Mouse (Mus musculus): Measurements from ENCODE around the gene Foxd4. TPM values are rescaled to one million over a fixed set of nuclear protein-coding genes. Genes with fewer than 3 reads are reported as not detected.

Foxd4 gene
- polyA plus RNA-seq (2014; fragmentation: Nextera tagmentation; extraction: Ambion mirVana) = not detected in 2 replicates

DNA sequence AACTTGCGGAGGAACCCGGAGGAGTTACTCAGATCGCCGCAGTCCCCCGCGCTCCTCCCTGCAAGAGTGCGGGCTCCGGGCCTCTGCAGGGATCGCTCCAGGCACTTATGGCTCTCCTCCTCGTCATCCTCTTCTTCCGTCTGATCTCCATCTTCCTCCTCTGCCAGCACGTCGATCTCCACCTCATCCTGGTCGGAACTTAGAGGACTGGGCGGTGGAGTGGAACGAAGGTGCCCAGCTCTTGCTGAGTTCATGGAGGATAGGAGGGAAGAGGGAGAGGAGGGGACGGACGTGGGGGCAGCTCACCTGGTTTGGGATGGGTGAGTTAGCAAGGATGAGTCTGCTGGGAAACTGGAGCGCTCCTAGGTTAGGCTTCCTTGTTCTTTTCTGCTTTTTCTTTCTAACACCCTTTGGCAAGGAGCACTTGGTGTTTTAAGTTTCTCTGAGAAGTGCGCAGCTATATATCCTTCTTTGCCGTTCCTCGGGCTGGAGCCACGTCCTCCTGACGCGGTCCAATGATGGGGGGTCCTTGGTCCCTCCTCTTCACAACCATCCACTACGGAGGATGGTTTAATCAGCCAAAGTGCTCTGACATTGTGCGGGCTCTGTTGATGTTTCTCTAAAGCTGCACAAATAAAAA lies at the start of gene Foxd4:
TSS of gene Foxd4 (minus strand) at position 617 of the 640 bp plus-strand sequence.
- Histone ChIP-seq H3K9ac (ENCODE audit: low read length) (no peak within 1 kb of the TSS), H3K4me1 (ENCODE audit: control insufficient read depth, insufficient read depth, low read length) (peaks cover 7% of the 10 kb centered on the region; the same call in 1 of the 2 replicates), H3K36me3 (ENCODE audit: control insufficient read depth, insufficient read depth, low read length) (no peaks in the 10 kb centered on the region), H3K27ac (replicated peaks; ENCODE audit: low read depth, low read length) (no peak within 1 kb of the TSS), H3K4me2 (ENCODE audit: low read depth, severe bottlenecking) (peak within 1 kb of the TSS; percentile 71), H3K4me3 (ENCODE audit: low read depth, low read length) (peak within 1 kb of the TSS; percentile 32), H3K9me3 (ENCODE audit: control insufficient read depth, low read length) (no peaks in the 10 kb centered on the region), H3K27me3 (ENCODE audit: control insufficient read depth, insufficient read depth, low read length) (peaks cover 59% of the 10 kb centered on the region)
- ATAC-seq (ENCODE audit: insufficient number of reproducible peaks, low FRiP score, low TSS enrichment, low read depth) (no peak), DNase-seq (ENCODE audit: low spot score) (no peak)
- WGBS = under 1% methylated on average over 27 of the region's 27 CpGs

DNA sequence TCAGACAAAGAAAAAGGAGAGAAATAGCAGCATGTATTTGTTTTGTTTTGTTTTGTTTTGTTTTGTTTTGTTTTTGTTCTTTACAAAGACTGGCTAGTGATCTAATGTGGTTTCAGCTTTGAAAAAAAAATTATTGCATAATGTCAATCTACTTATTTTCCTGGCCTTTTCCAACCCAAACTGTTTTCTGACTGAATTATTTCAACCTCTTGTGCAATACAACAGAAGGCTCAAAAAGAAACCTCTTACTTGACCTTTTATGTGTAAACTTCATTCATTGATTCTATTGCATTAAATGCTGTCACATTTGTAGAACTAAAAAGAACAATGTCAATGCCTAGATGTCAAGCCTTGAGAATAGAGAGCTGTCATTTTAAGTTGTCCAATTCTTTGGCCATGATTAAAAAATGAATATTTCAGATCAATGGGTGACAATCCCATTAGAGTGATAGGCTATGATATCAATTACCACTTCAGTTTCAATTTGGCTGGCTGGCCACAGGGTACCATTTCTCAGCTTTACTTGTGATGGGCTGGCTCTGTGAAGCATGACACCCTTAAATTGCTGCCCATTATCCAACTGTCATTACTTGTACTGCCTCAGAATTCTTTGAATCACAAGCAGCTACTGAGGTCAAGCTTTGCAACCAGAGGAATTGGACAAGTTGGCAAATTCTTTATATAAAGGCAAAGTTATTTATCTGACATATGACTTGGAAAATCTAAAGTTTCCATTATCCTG lies 44.7 kb upstream of the Foxd4 start:
- ATAC-seq (ENCODE audit: insufficient number of reproducible peaks, low FRiP score, low TSS enrichment, low read depth) (no peak), DNase-seq (ENCODE audit: low spot score) (no peak)
- Histone ChIP-seq H3K27me3 (ENCODE audit: control insufficient read depth, insufficient read depth, low read length) (no peaks in the 10 kb centered on the region), H3K9me3 (ENCODE audit: control insufficient read depth, low read length) (no peaks in the 10 kb centered on the region), H3K4me2 (ENCODE audit: low read depth, severe bottlenecking) (no peak overlapping the region), H3K4me3 (ENCODE audit: low read depth, low read length) (no peak overlapping the region), H3K9ac (ENCODE audit: low read length) (no peak overlapping the region), H3K4me1 (ENCODE audit: control insufficient read depth, insufficient read depth, low read length) (no peaks in the 10 kb centered on the region), H3K36me3 (ENCODE audit: control insufficient read depth, insufficient read depth, low read length) (no peaks in the 10 kb centered on the region), H3K27ac (replicated peaks; ENCODE audit: low read depth, low read length) (no peak overlapping the region)

DNA sequence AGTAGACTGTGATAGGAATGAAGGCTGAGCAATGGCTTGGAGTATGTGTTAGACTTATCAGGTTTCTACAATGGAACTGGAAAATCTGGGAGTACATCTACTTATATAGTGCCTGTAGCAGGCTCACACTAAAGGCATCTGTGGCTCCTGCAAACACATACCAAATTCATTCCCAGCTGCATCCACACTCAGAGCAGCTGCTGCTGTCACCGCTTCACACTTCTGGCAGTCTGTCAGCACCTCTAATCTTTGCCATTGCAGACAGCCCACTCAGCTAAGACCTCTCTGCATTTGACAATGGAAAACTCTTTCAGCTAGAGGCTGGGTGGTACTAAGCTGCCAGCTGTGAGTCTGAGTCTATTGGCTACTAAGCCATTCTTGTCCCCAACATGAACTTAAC lies 36.1 kb upstream of the Foxd4 start:
- no peak overlapping the region for H3K4me3 ChIP-seq (ENCODE audit: low read depth, low read length)
- no peaks in the 10 kb centered on the region for H3K4me1 ChIP-seq (ENCODE audit: control insufficient read depth, insufficient read depth, low read length)
- no peak for ATAC-seq (ENCODE audit: insufficient number of reproducible peaks, low FRiP score, low TSS enrichment, low read depth)
- H3K9me3 ChIP-seq (ENCODE audit: control insufficient read depth, low read length) = no peaks in the 10 kb centered on the region
- no peak overlapping the region for H3K9ac ChIP-seq (ENCODE audit: low read length)
- 91% methylated on average over 1 of the region's 1 CpGs for WGBS
- H3K27ac ChIP-seq (replicated peaks; ENCODE audit: low read depth, low read length) = no peak overlapping the region
- no peak for DNase-seq (ENCODE audit: low spot score)
- H3K4me2 ChIP-seq (ENCODE audit: low read depth, severe bottlenecking) = no peak overlapping the region
- no peaks in the 10 kb centered on the region for H3K27me3 ChIP-seq (ENCODE audit: control insufficient read depth, insufficient read depth, low read length)
- no peaks in the 10 kb centered on the region; the same call in 1 of the 2 replicates for H3K36me3 ChIP-seq (ENCODE audit: control insufficient read depth, insufficient read depth, low read length)

DNA sequence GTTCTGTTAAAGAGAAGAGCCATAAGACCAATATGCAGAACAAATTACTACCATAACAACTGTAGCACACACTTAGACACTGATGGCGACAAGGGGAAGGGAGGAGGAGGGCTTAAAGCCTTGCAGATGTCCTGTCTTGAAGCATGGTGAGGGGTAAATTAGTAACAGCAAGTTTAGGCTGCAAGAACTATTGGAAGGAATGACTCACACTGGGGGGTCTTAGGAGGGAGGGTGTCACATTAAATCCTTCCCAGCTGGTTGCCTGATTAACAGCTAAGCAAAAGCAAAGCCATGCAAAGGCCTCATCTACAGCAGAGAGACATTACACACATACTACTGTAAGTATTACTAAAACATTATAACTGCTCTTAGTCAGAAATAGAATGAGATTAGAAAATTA lies 28.0 kb upstream of the Foxd4 start:
- 20% methylated on average over 1 of the region's 1 CpGs for WGBS
- Histone ChIP-seq H3K27me3 (ENCODE audit: control insufficient read depth, insufficient read depth, low read length) (no peaks in the 10 kb centered on the region), H3K36me3 (ENCODE audit: control insufficient read depth, insufficient read depth, low read length) (no peaks in the 10 kb centered on the region), H3K9me3 (ENCODE audit: control insufficient read depth, low read length) (no peaks in the 10 kb centered on the region), H3K4me1 (ENCODE audit: control insufficient read depth, insufficient read depth, low read length) (no peaks in the 10 kb centered on the region), H3K9ac (ENCODE audit: low read length) (no peak overlapping the region), H3K4me2 (ENCODE audit: low read depth, severe bottlenecking) (no peak overlapping the region), H3K4me3 (ENCODE audit: low read depth, low read length) (no peak overlapping the region), H3K27ac (replicated peaks; ENCODE audit: low read depth, low read length) (no peak overlapping the region)
- DNase-seq (ENCODE audit: low spot score) = no peak
- ATAC-seq (ENCODE audit: insufficient number of reproducible peaks, low FRiP score, low TSS enrichment, low read depth) = no peak

DNA sequence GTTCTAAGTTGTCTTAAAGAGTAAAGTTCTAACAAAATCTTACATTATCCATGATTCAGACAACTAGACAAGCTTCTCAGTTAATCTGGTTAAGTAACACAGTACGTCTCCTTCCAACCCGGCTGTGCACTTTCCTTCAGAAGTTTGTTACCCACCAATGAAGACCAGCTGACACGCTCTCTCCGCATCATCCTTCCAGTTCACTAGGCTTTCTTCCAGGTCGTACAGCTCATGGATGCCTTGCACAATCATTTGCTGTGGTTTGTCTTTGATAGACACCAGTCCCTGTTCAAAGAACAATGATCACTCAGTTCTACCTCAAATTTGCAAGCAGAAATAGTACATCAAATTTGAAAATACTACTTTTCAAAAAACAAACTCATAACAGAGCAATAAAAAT lies 19.9 kb upstream of the Foxd4 start:
- Histone ChIP-seq H3K27me3 (ENCODE audit: control insufficient read depth, insufficient read depth, low read length) (no peaks in the 10 kb centered on the region), H3K9ac (ENCODE audit: low read length) (no peak overlapping the region), H3K4me1 (ENCODE audit: control insufficient read depth, insufficient read depth, low read length) (no peaks in the 10 kb centered on the region), H3K4me2 (ENCODE audit: low read depth, severe bottlenecking) (no peak overlapping the region), H3K9me3 (ENCODE audit: control insufficient read depth, low read length) (no peaks in the 10 kb centered on the region), H3K36me3 (ENCODE audit: control insufficient read depth, insufficient read depth, low read length) (peaks cover 5% of the 10 kb centered on the region; the same call in 1 of the 2 replicates), H3K4me3 (ENCODE audit: low read depth, low read length) (no peak overlapping the region), H3K27ac (replicated peaks; ENCODE audit: low read depth, low read length) (no peak overlapping the region)
- DNase-seq (ENCODE audit: low spot score) = no peak
- ATAC-seq (ENCODE audit: insufficient number of reproducible peaks, low FRiP score, low TSS enrichment, low read depth) = no peak
- WGBS = 93% methylated on average over 5 of the region's 5 CpGs

DNA sequence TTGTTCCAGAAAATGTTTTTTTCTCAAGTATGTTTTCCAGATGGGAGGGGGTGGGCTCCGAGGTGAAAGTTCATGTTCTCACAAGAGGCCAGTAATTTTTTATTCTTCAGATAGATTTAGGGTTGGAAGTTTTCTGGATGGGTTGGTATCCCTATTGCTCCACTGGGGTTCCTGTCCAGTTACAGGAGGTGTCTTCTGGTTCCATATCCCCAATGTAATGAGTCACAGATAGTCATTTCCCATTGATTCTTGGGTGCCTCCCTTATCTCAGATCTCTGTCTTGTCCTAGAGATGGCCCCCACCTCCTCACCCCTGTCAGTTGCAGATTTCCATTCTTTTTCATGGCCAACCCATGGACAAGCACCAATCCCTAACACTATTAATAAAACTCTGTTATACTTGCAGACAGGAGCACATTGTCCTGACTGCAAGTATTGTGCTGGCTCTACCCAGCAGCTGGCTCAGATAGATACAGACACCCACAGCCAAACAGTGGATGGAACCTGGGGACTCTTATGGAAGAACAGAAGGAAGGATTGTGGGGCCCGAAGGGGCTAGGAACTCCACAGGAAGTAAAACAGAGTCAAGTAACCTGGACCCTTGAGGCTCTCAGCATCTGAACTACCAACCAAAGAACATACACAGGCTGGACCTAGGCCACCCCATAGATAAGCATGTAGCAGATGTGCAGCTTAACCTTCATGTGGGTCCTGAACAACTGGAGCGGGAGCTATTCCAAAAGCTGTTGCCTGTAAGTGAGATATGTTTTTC lies 7.6 kb upstream of the Foxd4 start:
- Histone ChIP-seq H3K9me3 (ENCODE audit: control insufficient read depth, low read length) (no peaks in the 10 kb centered on the region), H3K36me3 (ENCODE audit: control insufficient read depth, insufficient read depth, low read length) (no peaks in the 10 kb centered on the region), H3K27ac (replicated peaks; ENCODE audit: low read depth, low read length) (no peak overlapping the region), H3K4me2 (ENCODE audit: low read depth, severe bottlenecking) (no peak overlapping the region), H3K4me1 (ENCODE audit: control insufficient read depth, insufficient read depth, low read length) (no peaks in the 10 kb centered on the region), H3K9ac (ENCODE audit: low read length) (no peak overlapping the region), H3K27me3 (ENCODE audit: control insufficient read depth, insufficient read depth, low read length) (no peaks in the 10 kb centered on the region), H3K4me3 (ENCODE audit: low read depth, low read length) (no peak overlapping the region)
- ATAC-seq (ENCODE audit: insufficient number of reproducible peaks, low FRiP score, low TSS enrichment, low read depth) = no peak
- WGBS = 91% methylated on average over 3 of the region's 3 CpGs
- DNase-seq (ENCODE audit: low spot score) = no peak

DNA sequence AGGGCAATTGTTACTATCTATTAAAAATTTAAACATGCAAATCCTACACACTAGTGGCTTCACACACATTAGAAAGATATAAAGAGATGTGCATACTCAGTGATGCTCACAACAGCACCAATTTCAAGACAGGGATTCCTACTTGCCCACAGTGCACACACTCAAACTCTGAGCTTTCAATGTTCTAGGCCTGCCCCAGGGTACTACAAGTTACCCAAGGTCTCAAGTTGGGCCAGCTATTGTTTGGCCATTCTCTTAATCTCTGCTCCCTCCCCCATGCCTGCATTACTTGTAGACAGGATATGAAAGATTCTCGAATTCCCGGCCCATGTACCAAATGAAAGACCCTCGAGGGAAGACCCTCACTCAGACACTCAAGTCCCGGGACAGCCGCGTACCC lies 6.7 kb upstream of the Foxd4 start:
- Histone ChIP-seq H3K27me3 (ENCODE audit: control insufficient read depth, insufficient read depth, low read length) (peaks cover 6% of the 10 kb centered on the region), H3K4me2 (ENCODE audit: low read depth, severe bottlenecking) (no peak overlapping the region), H3K27ac (replicated peaks; ENCODE audit: low read depth, low read length) (no peak overlapping the region), H3K36me3 (ENCODE audit: control insufficient read depth, insufficient read depth, low read length) (no peaks in the 10 kb centered on the region), H3K9me3 (ENCODE audit: control insufficient read depth, low read length) (no peaks in the 10 kb centered on the region), H3K4me1 (ENCODE audit: control insufficient read depth, insufficient read depth, low read length) (no peaks in the 10 kb centered on the region), H3K9ac (ENCODE audit: low read length) (no peak overlapping the region), H3K4me3 (ENCODE audit: low read depth, low read length) (no peak overlapping the region)
- DNase-seq (ENCODE audit: low spot score) (no peak), ATAC-seq (ENCODE audit: insufficient number of reproducible peaks, low FRiP score, low TSS enrichment, low read depth) (no peak)
- WGBS = 91% methylated on average over 5 of the region's 6 CpGs

DNA sequence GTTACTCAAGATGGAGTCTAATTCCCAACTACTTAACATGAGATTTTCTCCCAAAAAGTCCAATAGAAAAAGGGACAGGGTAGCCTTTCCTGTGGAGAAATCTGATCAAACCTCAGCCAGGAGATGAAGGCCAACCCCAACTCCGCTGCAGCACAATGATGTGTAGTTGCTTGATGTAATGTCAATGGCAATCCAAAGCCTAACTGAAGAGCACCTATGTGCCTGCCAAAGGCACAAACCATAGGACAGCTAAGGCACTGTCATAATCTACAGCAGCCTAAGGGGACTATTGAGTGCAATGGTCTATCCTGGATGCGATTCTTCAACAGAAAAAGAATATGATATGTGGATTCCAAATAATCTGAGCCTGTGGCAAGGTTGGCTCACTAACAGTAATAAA lies 1.8 kb upstream of the Foxd4 start:
- Histone ChIP-seq H3K27ac (replicated peaks; ENCODE audit: low read depth, low read length) (no peak overlapping the region), H3K9me3 (ENCODE audit: control insufficient read depth, low read length) (no peaks in the 10 kb centered on the region), H3K9ac (ENCODE audit: low read length) (no peak overlapping the region), H3K36me3 (ENCODE audit: control insufficient read depth, insufficient read depth, low read length) (no peaks in the 10 kb centered on the region), H3K4me2 (ENCODE audit: low read depth, severe bottlenecking) (no peak overlapping the region), H3K4me3 (ENCODE audit: low read depth, low read length) (no peak overlapping the region), H3K4me1 (ENCODE audit: control insufficient read depth, insufficient read depth, low read length) (peaks cover 4% of the 10 kb centered on the region; the same call in 1 of the 2 replicates), H3K27me3 (ENCODE audit: control insufficient read depth, insufficient read depth, low read length) (peaks cover 43% of the 10 kb centered on the region)
- DNase-seq (ENCODE audit: low spot score) (no peak), ATAC-seq (ENCODE audit: insufficient number of reproducible peaks, low FRiP score, low TSS enrichment, low read depth) (no peak)
- 43% methylated on average over 2 of the region's 2 CpGs for WGBS
